ENCODE assay signal across 20 mouse cellular contexts in genomic region chr11:53245561-53245960, GRCm38 (mm10). TPM values are rescaled to one million over a fixed set of nuclear protein-coding genes. Genes with fewer than 3 reads are reported as not detected.
DNase-seq lines count a peak whose midpoint lies in the region; ATAC-seq lines count a peak whose summit lies in the region.
"Had no signal": no experiment of that assay in that cellular context is flagged by ENCODE, and none has a peak within 500 bp of the region (broad histone marks: within the 10 kb centered on the region; RNA-seq: fewer than 3 reads in every experiment).

No protein-coding gene starts in this region.

- H3K4me1 ChIP-seq in megakaryocyte, embryonic 14.5 days: peaks cover 4% of the 10 kb centered on the region
- H3K4me1 ChIP-seq: embryonic facial prominence, embryonic 13.5 days; embryonic facial prominence, embryonic 15.5 days; forebrain, embryonic 13.5 days; forebrain, embryonic 15.5 days had no signal

- peaks cover 16% of the 10 kb centered on the region for H3K27me3 ChIP-seq in megakaryocyte, embryonic 14.5 days (replicated peaks)
- H3K27me3 ChIP-seq: embryonic facial prominence, embryonic 13.5 days; embryonic facial prominence, embryonic 15.5 days; forebrain, embryonic 13.5 days; forebrain, embryonic 15.5 days had no signal

- ATAC-seq in megakaryocyte, adult 5-6 weeks (ENCODE audit: poor library complexity, severe bottlenecking): no peak
- ATAC-seq: forebrain, embryonic 13.5 days; forebrain, embryonic 15.5 days; forebrain, postnatal 0 days had no signal

- peak; percentile 28 for DNase-seq in NIH3T3 (ENCODE audit: low read depth)
- DNase-seq in thymus, postnatal 25 days: no peak
- no peak for DNase-seq in heart, adult 9 months (ENCODE audit: low spot score in 2 of 2)
- DNase-seq: adrenal gland, adult 2 months; adrenal gland, postnatal 10 days; adrenal gland, postnatal 25 days; cerebellum, adult 11 months; cerebellum, adult 18-20 months; cerebellum, adult 8-10 months; cerebellum, adult 9-11 months; cerebellum, postnatal 14 days; cerebellum, postnatal 36 days; embryo, embryonic 11 days; forebrain, postnatal 0 days had no signal

- no peaks in the 10 kb centered on the region for H3K36me3 ChIP-seq in megakaryocyte, embryonic 14.5 days (replicated peaks; ENCODE audit: low read length)
- H3K36me3 ChIP-seq: embryonic facial prominence, embryonic 13.5 days; embryonic facial prominence, embryonic 15.5 days; forebrain, embryonic 15.5 days had no signal

- H3K9me3 ChIP-seq in megakaryocyte, embryonic 14.5 days: peaks cover 32% of the 10 kb centered on the region
- H3K9me3 ChIP-seq: embryonic facial prominence, embryonic 13.5 days; embryonic facial prominence, embryonic 15.5 days; forebrain, embryonic 13.5 days; forebrain, embryonic 15.5 days had no signal

- H3K4me3 ChIP-seq in megakaryocyte, embryonic 14.5 days (replicated peaks): peak overlapping the region; percentile 55
- H3K4me3 ChIP-seq: embryonic facial prominence, embryonic 13.5 days; embryonic facial prominence, embryonic 15.5 days; forebrain, embryonic 13.5 days; forebrain, embryonic 15.5 days had no signal

RNA-seq across cellular contexts. Expression of gene Hspa4, which starts 54.7 kb away (rescaled TPM):
- 16.7 and 34.7 TPM in 2 replicates for polyA plus RNA-seq in megakaryocyte, embryonic 14.5 days (2012; ENCODE audit: insufficient read depth, low replicate concordance)
- 84.8 and 87.0 TPM in 2 replicates for total RNA-seq in megakaryocyte, adult 5-6 weeks (2015)
- 313 and 322 TPM in 2 replicates for total RNA-seq in megakaryocyte, adult 5-6 weeks (2017)
